Mouse (Mus musculus) Patski (cell line): ENCODE data around the gene Rpl26. TPM values are rescaled to one million over a fixed set of nuclear protein-coding genes. Genes with fewer than 3 reads are reported as not detected.

Experiments used
- ATAC-seq: fragments of 100-300 bp; one replicate; pipeline ENCODE4 v1.8.0; 2021
- CTCF ChIA-PET: fragments of 350-600 bp; sonication (Branson Sonifier 250); formaldehyde crosslinking; loops from one replicate; lab custom pipeline; 2022; ENCODE audit warnings: inconsistent platforms; lab: Charles Lee
- POLR2A ChIA-PET: fragments of 350-600 bp; sonication (Branson Sonifier 250); formaldehyde crosslinking; loops from one replicate; lab custom pipeline; 2022; ENCODE audit warnings: antibody characterized with exemption, inconsistent platforms; lab: Charles Lee
- DNase-seq: peaks from one replicate; pipeline ENCODE4 v3.0.0-alpha.2; 2011; ENCODE audit warnings: low read depth, low spot score
- H3K27me3 ChIP-seq: fragments of 371-371 bp; one replicate; pipeline ENCODE4 v1.5.1; 2021
- CTCF ChIP-seq: fragments of 100-300 bp; IDR thresholded peaks from one replicate; pipeline ENCODE4 v1.5.1; 2021
- in situ Hi-C: fragments of 300-500 bp; cut with MboI; formaldehyde crosslinking; loops from 3 replicates; pipeline ENCODE4 v1.11.1; 2018; ENCODE audit warnings: low pct_unique_long_range_greater_than_20kb, mixed read lengths
- polyA plus RNA-seq: library from polyadenylated mRNA; unstranded; gene quantifications from one replicate; pipeline ENCODE4 v1.2.3, GENCODE M21; 2021

Gene Rpl26
- 909 TPM for polyA plus RNA-seq

GRCm38 (mm10) chr11:68901351-68902046 lies at the start of gene Rpl26:
Gene Rpl26 (plus strand): TSS chr11:68901583.
- H3K27me3 ChIP-seq: no peaks in the 10 kb centered on the region
- DNase-seq (peak; percentile 89), ATAC-seq (peak; percentile 68)
- in situ Hi-C loops: loop anchor here (5.0 kb wide), 1 partner anchor 71 kb away; no protein-coding TSS in a partner anchor
- TF ChIP-seq CTCF: peak; percentile 98
- ChIA-PET POLR2A (interaction anchor here (1.0 kb wide), 1 partner anchor 86 kb away, joined by 3 read pairs; no protein-coding TSS in a partner anchor), CTCF (no interaction called here)

GRCm38 (mm10) chr11:68851644-68852485 lies 49.5 kb upstream of the Rpl26 start:
- DNase-seq: no peak
- no peak for TF ChIP-seq CTCF
- H3K27me3 ChIP-seq: no peaks in the 10 kb centered on the region
- POLR2A ChIA-PET: interaction anchor here (0.5 to 2.3 kb wide), 9 partner anchors 9 to 148 kb away, joined by 3 to 7 read pairs (median 3); partner anchors contain the start of gene Ndel1
- ATAC-seq: no peak
- in situ Hi-C loops: no loop called here
- CTCF ChIA-PET: interaction anchor here (0.8 to 3.9 kb wide), 5 partner anchors 11 to 46 kb away, joined by 3 to 22 read pairs (median 4); no protein-coding TSS in a partner anchor

- in situ Hi-C loops: no loop called here
- CTCF ChIA-PET: interaction anchor here (1.4 to 3.9 kb wide), 3 partner anchors 11 to 22 kb away, joined by 4 to 22 read pairs (median 8); no protein-coding TSS in a partner anchor
- DNase-seq (no peak), ATAC-seq (peak; percentile 72)
- POLR2A ChIA-PET: interaction anchor here (1.1 to 2.3 kb wide), 7 partner anchors 9 to 46 kb away, joined by 3 to 7 read pairs (median 3); partner anchors contain the start of gene Ndel1
- TF ChIP-seq CTCF: no peak
- H3K27me3 ChIP-seq: no peaks in the 10 kb centered on the region
Observed at GRCm38 (mm10) chr11:68852486-68852901, 48.9 kb upstream of the Rpl26 start.

- ATAC-seq: peak; percentile 97
- in situ Hi-C loops: no loop called here
- CTCF ChIA-PET: interaction anchor here (1.5 to 3.9 kb wide), 3 partner anchors 10 to 22 kb away, joined by 3 to 22 read pairs (median 4); no protein-coding TSS in a partner anchor
- no peaks in the 10 kb centered on the region for H3K27me3 ChIP-seq
- POLR2A ChIA-PET: interaction anchor here (1.1 to 2.3 kb wide), 6 partner anchors 8 to 46 kb away, joined by 3 to 7 read pairs (median 4); partner anchors contain the start of gene Ndel1
- peak; percentile 96 for DNase-seq
- TF ChIP-seq CTCF: no peak
Observed at GRCm38 (mm10) chr11:68852932-68853409, 48.4 kb upstream of the Rpl26 start.

- ATAC-seq: peak; percentile 29
- ChIA-PET POLR2A (interaction anchor here (0.5 to 2.3 kb wide), 8 partner anchors 11 to 1794 kb away, joined by 3 to 7 read pairs (median 6); partner anchors contain the start of genes Ndel1 and Slc25a11), CTCF (interaction anchor here (1.5 to 3.9 kb wide), 2 partner anchors 11 to 21 kb away, joined by 3 to 22 read pairs; no protein-coding TSS in a partner anchor)
- no peaks in the 10 kb centered on the region for H3K27me3 ChIP-seq
- in situ Hi-C loops: no loop called here
- TF ChIP-seq CTCF: no peak
- no peak for DNase-seq
Observed at GRCm38 (mm10) chr11:68853611-68854401, 47.6 kb upstream of the Rpl26 start.

GRCm38 (mm10) chr11:68854621-68855020 lies 46.8 kb upstream of the Rpl26 start:
- no peak for TF ChIP-seq CTCF
- DNase-seq (no peak), ATAC-seq (no peak)
- in situ Hi-C loops: no loop called here
- ChIA-PET CTCF (interaction anchor here (3.9 kb wide), 1 partner anchor 20 kb away, joined by 22 read pairs; no protein-coding TSS in a partner anchor), POLR2A (interaction anchor here (1.0 to 1.5 kb wide), 3 partner anchors 10 to 20 kb away, joined by 3 to 7 read pairs (median 4); no protein-coding TSS in a partner anchor)
- no peaks in the 10 kb centered on the region for H3K27me3 ChIP-seq

GRCm38 (mm10) chr11:68857329-68857728 lies 44.1 kb upstream of the Rpl26 start:
- TF ChIP-seq CTCF: no peak
- no peaks in the 10 kb centered on the region for H3K27me3 ChIP-seq
- ATAC-seq: no peak
- ChIA-PET POLR2A (no interaction called here), CTCF (interaction anchor here (1.2 kb wide), 1 partner anchor 14 kb away, joined by 3 read pairs; no protein-coding TSS in a partner anchor)
- in situ Hi-C loops: no loop called here
- DNase-seq: no peak

GRCm38 (mm10) chr11:68859943-68860593 lies 41.3 kb upstream of the Rpl26 start:
- H3K27me3 ChIP-seq: no peaks in the 10 kb centered on the region
- DNase-seq: no peak
- CTCF ChIA-PET: interaction anchor here (1.0 to 1.5 kb wide), 3 partner anchors 10 to 15 kb away, joined by 3 to 4 read pairs (median 4); partner anchors contain the start of gene Ndel1
- POLR2A ChIA-PET: interaction anchor here (0.8 kb wide), 1 partner anchor 12 kb away, joined by 3 read pairs; the partner anchor contains the start of gene Ndel1
- in situ Hi-C loops: no loop called here
- TF ChIP-seq CTCF: no peak
- ATAC-seq: peak; percentile 63
